Mouse (Mus musculus): ENCODE measurements around the gene Gm45521. TPM values are rescaled to one million over a fixed set of nuclear protein-coding genes. Genes with fewer than 3 reads are reported as not detected.

Gene Gm45521
- polyA plus RNA-seq (2012; ENCODE audit: insufficient read depth, insufficient read length, missing spikeins): not detected in 2 replicates

DNA sequence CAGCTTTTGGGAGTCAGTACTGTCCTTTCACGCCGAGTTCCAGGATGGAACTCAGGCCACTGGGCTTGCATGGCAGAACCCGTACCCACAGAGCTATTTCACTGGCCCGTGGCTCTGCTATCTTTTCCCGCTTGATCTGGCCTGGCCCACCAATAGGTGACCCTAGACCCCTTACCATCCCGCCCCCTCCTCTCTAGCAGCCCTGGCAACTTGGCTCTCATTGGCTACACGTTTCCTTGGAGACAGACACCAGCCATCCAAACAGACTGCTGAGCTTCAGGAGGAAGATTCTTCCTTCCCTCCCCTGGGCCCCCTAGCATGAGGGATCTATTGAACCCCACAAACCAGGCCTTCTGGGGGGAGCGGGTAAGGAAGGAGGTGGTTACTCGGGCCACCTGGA, at the start of gene Gm45521:
Gene Gm45521, plus strand, starts transcription at position 240 of the 400 bp plus-strand sequence.
- no peak within 1 kb of the TSS for H3K4me3 ChIP-seq (ENCODE audit: insufficient read depth, low read depth, low read length)
- no peak within 1 kb of the TSS for H3K27ac ChIP-seq (replicated peaks; ENCODE audit: low read depth, low read length)
- H3K4me1 ChIP-seq (ENCODE audit: control insufficient read depth, insufficient read depth, insufficient read length, low read length): peaks cover 9% of the 10 kb centered on the region

DNA sequence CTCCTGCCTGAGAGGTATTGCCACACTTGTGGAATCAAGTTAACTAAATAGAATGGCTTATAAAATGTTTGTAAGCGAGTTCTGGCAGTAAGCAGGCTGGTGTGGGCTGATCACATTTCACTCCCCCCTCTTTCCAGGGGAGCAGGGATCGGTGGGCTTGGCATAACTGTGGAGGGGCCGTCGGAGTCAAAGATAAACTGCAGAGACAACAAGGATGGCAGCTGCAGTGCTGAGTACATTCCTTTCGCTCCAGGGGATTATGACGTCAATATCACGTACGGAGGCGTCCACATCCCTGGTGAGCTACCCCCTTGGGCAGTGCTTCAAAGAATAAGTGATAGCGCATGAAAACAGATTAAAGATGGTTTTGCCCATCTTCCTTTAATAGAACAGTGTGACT, 47.6 kb upstream of the Gm45521 start:
- Histone ChIP-seq H3K4me1 (ENCODE audit: control insufficient read depth, insufficient read depth, insufficient read length, low read length) (no peaks in the 10 kb centered on the region), H3K27ac (replicated peaks; ENCODE audit: low read depth, low read length) (no peak overlapping the region), H3K4me3 (ENCODE audit: insufficient read depth, low read depth, low read length) (no peak overlapping the region)

GRCm38 (mm10) chr14:7913842-7914241, 43.2 kb upstream of the Gm45521 start:
- Histone ChIP-seq H3K4me1 (ENCODE audit: control insufficient read depth, insufficient read depth, insufficient read length, low read length) (no peaks in the 10 kb centered on the region), H3K27ac (replicated peaks; ENCODE audit: low read depth, low read length) (no peak overlapping the region), H3K4me3 (ENCODE audit: insufficient read depth, low read depth, low read length) (no peak overlapping the region)

- H3K4me1 ChIP-seq (ENCODE audit: control insufficient read depth, insufficient read depth, insufficient read length, low read length): no peaks in the 10 kb centered on the region
- no peak overlapping the region for H3K27ac ChIP-seq (replicated peaks; ENCODE audit: low read depth, low read length)
- no peak overlapping the region for H3K4me3 ChIP-seq (ENCODE audit: insufficient read depth, low read depth, low read length)
Measured at GRCm38 (mm10) chr14:7914461-7914860, 42.6 kb upstream of the Gm45521 start.

DNA sequence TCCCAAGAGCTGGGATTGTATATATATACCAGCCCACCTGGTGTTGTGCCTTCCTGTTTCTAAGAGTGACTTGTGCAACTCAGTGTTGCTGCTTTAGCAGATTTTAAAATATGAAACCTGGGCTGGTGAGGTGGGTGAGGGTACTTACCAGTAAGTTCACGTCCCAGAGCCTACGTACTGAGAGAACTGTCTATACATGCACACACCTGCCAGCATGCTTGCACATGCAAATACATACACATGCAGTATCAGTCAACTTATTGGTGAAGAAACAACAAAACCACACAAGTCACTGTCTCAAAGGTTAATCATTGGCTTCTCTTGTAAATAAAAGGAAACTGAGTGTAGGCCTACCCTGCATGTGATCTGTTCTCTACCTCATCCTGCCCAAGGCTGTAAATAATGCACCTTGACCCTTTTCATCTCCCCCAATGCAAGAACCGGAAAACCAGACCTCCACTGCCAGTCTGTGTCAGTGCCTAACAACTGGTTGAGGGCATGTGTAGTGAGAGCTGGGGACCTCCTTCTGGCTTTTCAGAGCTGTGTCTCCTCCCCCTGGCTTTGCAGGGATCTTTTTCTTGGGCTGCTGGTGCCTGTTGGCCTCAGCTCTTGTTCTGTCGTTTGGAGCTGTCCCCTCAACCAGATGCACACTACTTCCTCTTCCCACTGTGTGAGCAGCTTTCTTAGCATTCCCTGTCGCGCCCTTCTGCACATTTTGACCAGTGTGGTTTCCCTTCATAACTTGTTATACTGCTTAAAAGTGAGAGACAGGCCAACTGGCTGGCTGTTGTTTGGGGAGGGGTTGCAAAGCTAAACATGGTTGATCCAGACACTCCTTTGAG, 38.7 kb upstream of the Gm45521 start:
- Histone ChIP-seq H3K27ac (replicated peaks; ENCODE audit: low read depth, low read length) (no peak overlapping the region), H3K4me3 (ENCODE audit: insufficient read depth, low read depth, low read length) (no peak overlapping the region), H3K4me1 (ENCODE audit: control insufficient read depth, insufficient read depth, insufficient read length, low read length) (no peaks in the 10 kb centered on the region)

- Histone ChIP-seq H3K27ac (replicated peaks; ENCODE audit: low read depth, low read length) (no peak overlapping the region), H3K4me3 (ENCODE audit: insufficient read depth, low read depth, low read length) (no peak overlapping the region), H3K4me1 (ENCODE audit: control insufficient read depth, insufficient read depth, insufficient read length, low read length) (no peaks in the 10 kb centered on the region)
Measured at GRCm38 (mm10) chr14:7919309-7919708, 37.8 kb upstream of the Gm45521 start.

DNA sequence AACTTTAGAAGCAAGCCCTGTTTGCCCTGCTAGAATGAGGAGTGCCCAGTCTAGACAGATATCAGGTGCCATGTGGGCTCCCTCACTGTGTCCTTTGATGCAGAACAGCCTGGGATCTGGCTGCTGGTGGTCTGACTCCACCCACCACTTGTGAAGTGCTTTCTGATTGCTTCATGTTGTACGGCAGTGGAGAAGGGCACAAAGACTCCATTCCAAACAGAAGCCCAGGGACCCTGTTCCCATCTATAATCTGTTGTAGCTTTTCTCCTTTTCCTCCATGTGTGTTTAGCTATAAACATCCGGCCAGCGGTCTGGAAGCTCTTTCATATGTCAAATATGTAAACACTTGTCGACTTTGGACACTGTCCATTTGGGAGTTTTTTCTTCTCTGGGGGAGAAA, 37.2 kb upstream of the Gm45521 start:
- no peak overlapping the region for H3K27ac ChIP-seq (replicated peaks; ENCODE audit: low read depth, low read length)
- no peaks in the 10 kb centered on the region for H3K4me1 ChIP-seq (ENCODE audit: control insufficient read depth, insufficient read depth, insufficient read length, low read length)
- no peak overlapping the region for H3K4me3 ChIP-seq (ENCODE audit: insufficient read depth, low read depth, low read length)

- Histone ChIP-seq H3K4me1 (ENCODE audit: control insufficient read depth, insufficient read depth, insufficient read length, low read length) (no peaks in the 10 kb centered on the region), H3K27ac (replicated peaks; ENCODE audit: low read depth, low read length) (no peak overlapping the region), H3K4me3 (ENCODE audit: insufficient read depth, low read depth, low read length) (no peak overlapping the region)
Measured at GRCm38 (mm10) chr14:7921459-7921858, 35.6 kb upstream of the Gm45521 start.

- Histone ChIP-seq H3K27ac (replicated peaks; ENCODE audit: low read depth, low read length) (no peak overlapping the region), H3K4me1 (ENCODE audit: control insufficient read depth, insufficient read depth, insufficient read length, low read length) (no peaks in the 10 kb centered on the region), H3K4me3 (ENCODE audit: insufficient read depth, low read depth, low read length) (no peak overlapping the region)
Measured at GRCm38 (mm10) chr14:7923635-7924034, 33.5 kb upstream of the Gm45521 start.

- H3K4me3 ChIP-seq (ENCODE audit: insufficient read depth, low read depth, low read length): no peak overlapping the region
- no peaks in the 10 kb centered on the region for H3K4me1 ChIP-seq (ENCODE audit: control insufficient read depth, insufficient read depth, insufficient read length, low read length)
- H3K27ac ChIP-seq (replicated peaks; ENCODE audit: low read depth, low read length): no peak overlapping the region
Measured at GRCm38 (mm10) chr14:7928362-7928761, 28.7 kb upstream of the Gm45521 start.

DNA sequence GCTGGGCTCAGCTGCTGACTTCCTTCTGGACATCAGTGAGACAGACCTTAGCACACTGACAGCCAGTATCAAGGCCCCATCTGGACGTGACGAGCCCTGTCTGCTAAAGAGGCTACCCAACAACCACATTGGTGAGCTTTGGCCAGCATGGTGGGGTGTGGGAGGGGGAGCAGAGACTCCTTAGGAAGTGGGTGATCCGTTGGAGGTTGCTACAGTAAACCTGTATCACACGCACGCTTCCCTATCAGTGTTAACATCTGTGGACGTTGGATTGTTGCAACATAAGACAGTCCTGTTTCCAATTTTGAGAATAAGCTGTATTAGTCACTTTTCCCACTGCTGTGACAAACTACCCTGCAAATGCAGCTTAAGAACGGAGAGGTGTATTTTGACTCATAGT, 28.1 kb upstream of the Gm45521 start:
- Histone ChIP-seq H3K27ac (replicated peaks; ENCODE audit: low read depth, low read length) (no peak overlapping the region), H3K4me1 (ENCODE audit: control insufficient read depth, insufficient read depth, insufficient read length, low read length) (no peaks in the 10 kb centered on the region), H3K4me3 (ENCODE audit: insufficient read depth, low read depth, low read length) (no peak overlapping the region)

DNA sequence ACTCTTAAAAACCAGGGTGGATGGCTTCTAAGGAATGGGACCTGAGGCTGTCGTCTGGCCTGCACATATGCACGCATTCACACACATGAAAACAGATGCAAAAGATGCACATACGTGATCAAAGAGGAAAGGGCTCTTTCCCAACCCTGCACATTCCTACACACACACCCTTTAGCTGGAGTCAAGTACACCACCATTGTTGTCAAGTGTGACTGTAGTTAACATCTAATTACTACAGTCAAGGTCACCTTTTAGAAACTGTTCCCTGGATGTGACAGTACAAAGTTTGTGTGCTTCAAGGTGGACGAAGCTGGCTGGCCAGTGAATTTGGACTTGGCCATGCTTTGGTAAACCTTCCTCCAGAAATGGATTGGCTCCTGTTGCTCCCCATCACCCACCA, 24.9 kb upstream of the Gm45521 start:
- Histone ChIP-seq H3K4me1 (ENCODE audit: control insufficient read depth, insufficient read depth, insufficient read length, low read length) (no peaks in the 10 kb centered on the region), H3K27ac (replicated peaks; ENCODE audit: low read depth, low read length) (no peak overlapping the region), H3K4me3 (ENCODE audit: insufficient read depth, low read depth, low read length) (no peak overlapping the region)

DNA sequence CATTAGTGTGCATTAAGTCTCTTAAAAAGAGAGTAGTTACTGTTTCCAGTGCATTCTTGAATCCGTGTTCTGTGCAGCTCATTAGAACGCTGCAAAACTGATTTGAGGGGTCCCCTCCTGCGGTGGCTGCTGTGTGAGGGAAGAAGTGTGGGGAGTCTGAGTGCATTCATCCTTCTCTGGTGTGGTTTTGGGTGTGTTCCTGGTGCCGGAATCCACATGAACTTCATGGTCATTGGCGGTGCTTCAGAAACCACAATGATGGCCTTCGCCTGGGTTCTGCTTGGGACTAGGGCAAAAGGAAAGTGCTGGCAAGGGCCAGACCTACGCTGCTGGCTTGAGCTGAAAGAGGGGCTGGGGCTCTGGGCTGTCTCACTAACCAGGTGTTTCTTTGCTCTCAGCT, 22.9 kb upstream of the Gm45521 start:
- Histone ChIP-seq H3K4me3 (ENCODE audit: insufficient read depth, low read depth, low read length) (no peak overlapping the region), H3K4me1 (ENCODE audit: control insufficient read depth, insufficient read depth, insufficient read length, low read length) (no peaks in the 10 kb centered on the region), H3K27ac (replicated peaks; ENCODE audit: low read depth, low read length) (no peak overlapping the region)

DNA sequence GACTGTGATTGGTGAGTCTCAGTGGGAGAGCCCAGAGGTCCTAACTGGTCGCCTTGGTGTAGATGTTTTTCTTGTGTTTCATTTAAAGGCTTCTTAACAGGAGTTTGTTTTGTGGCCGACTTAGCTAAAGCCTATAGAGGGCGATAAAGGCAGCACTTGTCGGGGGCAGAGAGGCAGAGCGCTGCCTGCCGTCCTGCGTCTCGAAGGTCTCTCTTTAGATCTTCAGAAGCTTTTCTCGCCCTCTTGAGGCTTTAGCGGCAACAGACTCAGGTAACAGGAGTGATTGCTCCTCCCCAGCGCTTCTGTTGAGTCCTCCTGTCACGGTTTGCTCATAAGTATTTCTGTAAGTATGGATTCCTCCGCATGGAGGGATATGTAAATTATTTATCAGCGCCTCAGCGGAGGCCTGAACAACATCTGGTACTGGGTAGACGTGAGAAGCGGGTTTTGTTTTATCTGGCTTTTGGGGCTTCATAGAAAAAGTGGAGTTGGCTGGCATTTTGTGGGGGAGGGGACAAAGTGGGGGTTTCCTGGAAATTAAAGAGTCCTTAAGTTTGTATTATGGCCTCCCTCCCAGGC, 19.9 kb upstream of the Gm45521 start:
- Histone ChIP-seq H3K4me3 (ENCODE audit: insufficient read depth, low read depth, low read length) (no peak overlapping the region), H3K27ac (replicated peaks; ENCODE audit: low read depth, low read length) (no peak overlapping the region), H3K4me1 (ENCODE audit: control insufficient read depth, insufficient read depth, insufficient read length, low read length) (no peaks in the 10 kb centered on the region)

DNA sequence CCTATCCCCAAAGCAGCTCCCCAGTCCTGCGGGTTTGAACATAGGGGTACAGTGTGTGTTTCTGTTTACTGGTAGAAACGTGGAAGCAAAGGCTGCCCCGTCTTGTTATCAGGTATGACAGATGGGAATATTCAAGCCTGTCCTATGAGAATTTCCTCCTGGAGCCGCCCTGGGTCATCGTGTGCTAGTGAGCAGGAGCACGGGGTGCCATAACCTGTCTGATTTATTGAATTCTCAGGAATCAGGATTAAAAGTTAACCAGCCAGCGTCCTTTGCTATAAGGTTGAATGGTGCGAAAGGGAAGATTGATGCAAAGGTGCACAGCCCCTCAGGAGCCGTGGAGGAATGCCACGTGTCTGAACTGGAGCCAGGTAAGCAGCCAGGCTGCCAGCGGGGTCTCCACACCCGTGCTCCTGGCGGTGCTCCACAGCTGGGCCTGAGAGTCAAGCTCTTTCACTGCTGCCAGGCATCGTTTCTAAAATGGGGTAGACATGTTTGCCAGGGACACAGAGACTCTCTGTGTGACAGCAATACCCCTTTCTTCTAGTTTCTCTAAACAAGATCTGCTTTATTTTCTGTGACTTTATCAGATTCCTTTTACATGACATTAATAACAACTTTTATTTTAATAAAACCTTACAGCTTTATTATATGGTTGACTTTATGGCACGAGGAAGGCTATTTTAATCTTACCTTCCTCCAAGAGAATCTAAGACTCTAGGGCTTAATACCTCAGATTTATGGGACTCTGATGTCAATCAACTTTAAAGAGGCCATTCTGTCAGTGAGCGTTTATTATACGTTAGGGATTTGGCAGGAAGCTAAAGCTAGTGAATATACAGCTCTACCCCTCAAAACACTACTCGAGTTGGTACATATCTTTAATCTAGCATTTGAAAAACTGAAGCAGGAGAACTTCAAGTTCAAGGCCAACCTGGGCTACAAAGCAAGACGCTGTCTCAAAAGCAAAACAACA, 18.0 kb upstream of the Gm45521 start:
- no peak overlapping the region for H3K4me3 ChIP-seq (ENCODE audit: insufficient read depth, low read depth, low read length)
- H3K27ac ChIP-seq (replicated peaks; ENCODE audit: low read depth, low read length): no peak overlapping the region
- H3K4me1 ChIP-seq (ENCODE audit: control insufficient read depth, insufficient read depth, insufficient read length, low read length): no peaks in the 10 kb centered on the region; the same call in 1 of the 2 replicates

All from brown adipose tissue, adult 24 weeks (tissue).